Mouse (Mus musculus) embryonic facial prominence, embryonic 11.5 days (tissue): ENCODE data around the gene Plekhn1. TPM values are rescaled to one million over a fixed set of nuclear protein-coding genes. Genes with fewer than 3 reads are reported as not detected.
A peak's percentile ranks its signal among the peaks of the same experiment; 100 is the strongest.

Experiments
- ATAC-seq: fragments of 200-750 bp; cut with Nextera tagmentation; replicated peaks from 2 replicates; pipeline ENCODE4 v1.8.0; 2017; ENCODE audit warnings: low read depth; ENCODE audit not compliant: insufficient number of reproducible peaks, low FRiP score, low TSS enrichment
- DNase-seq: peaks from one replicate; pipeline ENCODE4 v3.0.0-alpha.2; 2015; ENCODE audit warnings: low spot score
- H3K27ac ChIP-seq: fragments of 300-500 bp; sonication (generic); replicated peaks from 2 replicates; pipeline ENCODE4 v1.5.1; 2014; ENCODE audit warnings: mild to moderate bottlenecking, low read depth, low read length, control low read depth
- H3K27me3 ChIP-seq: fragments of 300-500 bp; sonication (generic); 2 replicates; pipeline ENCODE4 v1.6.1; 2014; ENCODE audit warnings: mild to moderate bottlenecking, low read length, moderate library complexity, mixed read lengths; ENCODE audit not compliant: control insufficient read depth, insufficient read depth
- H3K36me3 ChIP-seq: fragments of 300-500 bp; sonication (generic); replicated peaks from 2 replicates; pipeline ENCODE4 v1.6.1; 2014; ENCODE audit warnings: low read depth, mild to moderate bottlenecking, low read length, moderate library complexity, mixed read lengths; ENCODE audit not compliant: control insufficient read depth, insufficient read depth
- H3K4me1 ChIP-seq: fragments of 300-500 bp; sonication (generic); 2 replicates; pipeline ENCODE4 v1.6.1; 2014; ENCODE audit warnings: low read length, mixed read lengths; ENCODE audit not compliant: control insufficient read depth, insufficient read depth
- H3K4me2 ChIP-seq: fragments of 300-500 bp; sonication (generic); 2 replicates; pipeline ENCODE4 v1.6.1; 2014; ENCODE audit warnings: low read depth, mild to moderate bottlenecking, control low read depth, low read length, moderate library complexity
- H3K4me3 ChIP-seq: fragments of 300-500 bp; sonication (generic); 2 replicates; pipeline ENCODE4 v1.5.1; 2014; ENCODE audit warnings: low read depth, low read length, control low read depth
- H3K9ac ChIP-seq: fragments of 300-500 bp; sonication (generic); replicated peaks from 2 replicates; pipeline ENCODE4 v1.6.1; 2014; ENCODE audit warnings: mild to moderate bottlenecking, control low read depth, low read length
- H3K9me3 ChIP-seq: fragments of 300-500 bp; sonication (generic); replicated peaks from 2 replicates; pipeline ENCODE4 v1.6.1; 2016; ENCODE audit warnings: mild to moderate bottlenecking, low read length, inconsistent platforms, mixed read lengths; ENCODE audit not compliant: control insufficient read depth
- WGBS: fragments of 180-500 bp; shearing (Covaris S2); extraction: QIAGEN DNeasy Blood & Tissue Kit; methylation state at CpG from one replicate; pipeline ENCODE4 v1.1.7; 2014; 5-methylcytosine and 5-hydroxymethylcytosine counted together
- polyA plus RNA-seq: library from polyadenylated mRNA; unstranded; fragments of >200 nt; fragmentation: Nextera tagmentation; extraction: Ambion mirVana; gene quantifications from 2 replicates; pipeline ENCODE4 v1.2.1, GENCODE M21; 2014

Plekhn1 gene
- polyA plus RNA-seq, 1 experiment from 2014 or later, result 15.3 TPM

GRCm38 (mm10) chr4:156185950-156186850 lies 48.5 kb downstream of the Plekhn1 start:
- DNase-seq (peak; percentile 55), ATAC-seq (peak; percentile 31; the same call in 1 of the 2 replicates)
- no peaks in the 10 kb centered on the region for H3K9me3 ChIP-seq
- H3K4me3 ChIP-seq, result peak overlapping the region; percentile 32
- peak overlapping the region; percentile 59 for H3K27ac ChIP-seq
- peak overlapping the region; percentile 41 for H3K4me2 ChIP-seq
- H3K27me3 ChIP-seq, result no peaks in the 10 kb centered on the region
- 5% methylated on average over 31 of the region's 31 CpGs for WGBS
- H3K9ac ChIP-seq, result peak overlapping the region; percentile 74
- peaks cover 20% of the 10 kb centered on the region for H3K4me1 ChIP-seq
- H3K36me3 ChIP-seq, result no peaks in the 10 kb centered on the region

GRCm38 (mm10) chr4:156185456-156185949 lies 49.2 kb downstream of the Plekhn1 start:
- Histone ChIP-seq H3K9ac (peak overlapping the region; percentile 74), H3K4me3 (peak overlapping the region; percentile 32), H3K9me3 (no peaks in the 10 kb centered on the region), H3K4me2 (peak overlapping the region; percentile 41), H3K4me1 (peaks cover 20% of the 10 kb centered on the region), H3K27me3 (no peaks in the 10 kb centered on the region), H3K36me3 (no peaks in the 10 kb centered on the region), H3K27ac (no peak overlapping the region)
- ATAC-seq (no peak), DNase-seq (no peak)
- 69% methylated on average over 13 of the region's 13 CpGs for WGBS

- WGBS, result 89% methylated on average over 7 of the region's 7 CpGs
- no peaks in the 10 kb centered on the region for H3K36me3 ChIP-seq
- H3K4me3 ChIP-seq, result 0 out of 2 replicates have a peak overlapping the region, but pooled peaks have one; percentile 6
- ATAC-seq, result no peak
- H3K27ac ChIP-seq, result no peak overlapping the region
- 0 out of 2 replicates have a peak overlapping the region, but pooled peaks have one; percentile 13 for H3K9ac ChIP-seq
- no peak for DNase-seq
- H3K27me3 ChIP-seq, result no peaks in the 10 kb centered on the region
- H3K4me2 ChIP-seq, result no peak overlapping the region
- H3K9me3 ChIP-seq, result no peaks in the 10 kb centered on the region
- peaks cover 18% of the 10 kb centered on the region for H3K4me1 ChIP-seq
These were observed 50.2 kb downstream of the Plekhn1 start for GRCm38 (mm10) chr4:156184291-156184954.

- H3K36me3 ChIP-seq, result peaks cover 5% of the 10 kb centered on the region; the same call in 1 of the 2 replicates
- no peak for ATAC-seq
- no peak overlapping the region for H3K4me3 ChIP-seq
- no peak overlapping the region for H3K4me2 ChIP-seq
- H3K27me3 ChIP-seq, result no peaks in the 10 kb centered on the region
- WGBS, result 81% methylated on average over 5 of the region's 5 CpGs
- peaks cover 12% of the 10 kb centered on the region for H3K4me1 ChIP-seq
- no peak overlapping the region for H3K27ac ChIP-seq
- no peak overlapping the region for H3K9ac ChIP-seq
- DNase-seq, result no peak
- H3K9me3 ChIP-seq, result no peaks in the 10 kb centered on the region
These were observed 50.9 kb downstream of the Plekhn1 start for GRCm38 (mm10) chr4:156183747-156184146.

GRCm38 (mm10) chr4:156177630-156178029 lies 57.0 kb downstream of the Plekhn1 start:
- no peak overlapping the region for H3K9ac ChIP-seq
- DNase-seq, result no peak

GRCm38 (mm10) chr4:156171828-156172227 lies 62.8 kb downstream of the Plekhn1 start:
- Histone ChIP-seq H3K9me3 (no peaks in the 10 kb centered on the region), H3K4me3 (no peak overlapping the region), H3K9ac (no peak overlapping the region), H3K4me1 (no peaks in the 10 kb centered on the region), H3K27me3 (no peaks in the 10 kb centered on the region), H3K36me3 (peaks cover 46% of the 10 kb centered on the region), H3K4me2 (no peak overlapping the region), H3K27ac (no peak overlapping the region)
- ATAC-seq, result no peak
- 95% methylated on average over 11 of the region's 11 CpGs for WGBS
- no peak for DNase-seq

More at GRCm38 (mm10) chr4:156177630-156178029, 57.0 kb downstream of the Plekhn1 start:
- Histone ChIP-seq H3K4me2 (no peak overlapping the region), H3K4me3 (no peak overlapping the region), H3K4me1 (no peaks in the 10 kb centered on the region), H3K36me3 (peaks cover 36% of the 10 kb centered on the region), H3K27me3 (no peaks in the 10 kb centered on the region), H3K27ac (no peak overlapping the region), H3K9me3 (no peaks in the 10 kb centered on the region)
- WGBS, result 94% methylated on average over 9 of the region's 9 CpGs
- ATAC-seq, result no peak
